Mouse (Mus musculus): Measurements from ENCODE around the gene Edar. TPM values are rescaled to one million over a fixed set of nuclear protein-coding genes. Genes with fewer than 3 reads are reported as not detected.

Gene Edar
- polyA plus RNA-seq, 1 experiment from 2014 or later = 0.35 TPM

- Histone ChIP-seq H3K36me3 (ENCODE audit: control insufficient read depth, insufficient read depth, low read length) (no peaks in the 10 kb centered on the region), H3K27ac (ENCODE audit: low read depth, low read length) (no peak overlapping the region), H3K4me1 (ENCODE audit: control insufficient read depth, insufficient read depth, low read length) (no peaks in the 10 kb centered on the region), H3K27me3 (ENCODE audit: control insufficient read depth, insufficient read depth, low read length) (no peaks in the 10 kb centered on the region), H3K9ac (ENCODE audit: low read depth, low read length) (no peak overlapping the region), H3K9me3 (ENCODE audit: control insufficient read depth, low read length) (no peaks in the 10 kb centered on the region), H3K4me3 (ENCODE audit: low read length) (no peak overlapping the region), H3K4me2 (replicated peaks; ENCODE audit: low read depth, low read length) (no peak overlapping the region)
- no peak for ATAC-seq (ENCODE audit: low FRiP score, low TSS enrichment)
- WGBS = 77% methylated on average over 6 of the region's 7 CpGs
Measured at GRCm38 (mm10) chr10:58691051-58691450, 15.6 kb upstream of the Edar start.

- WGBS = 84% methylated on average over 6 of the region's 6 CpGs
- Histone ChIP-seq H3K4me1 (ENCODE audit: control insufficient read depth, insufficient read depth, low read length) (no peaks in the 10 kb centered on the region), H3K27me3 (ENCODE audit: control insufficient read depth, insufficient read depth, low read length) (0 out of 2 replicates have a peak, but pooled peaks cover 2% of the 10 kb centered on the region), H3K27ac (ENCODE audit: low read depth, low read length) (no peak overlapping the region), H3K9ac (ENCODE audit: low read depth, low read length) (no peak overlapping the region), H3K4me3 (ENCODE audit: low read length) (no peak overlapping the region), H3K36me3 (ENCODE audit: control insufficient read depth, insufficient read depth, low read length) (no peaks in the 10 kb centered on the region), H3K4me2 (replicated peaks; ENCODE audit: low read depth, low read length) (no peak overlapping the region), H3K9me3 (ENCODE audit: control insufficient read depth, low read length) (no peaks in the 10 kb centered on the region)
- no peak for ATAC-seq (ENCODE audit: low FRiP score, low TSS enrichment)
Measured at GRCm38 (mm10) chr10:58679298-58679697, 3.8 kb upstream of the Edar start.

GRCm38 (mm10) chr10:58673278-58674061 is 2.0 kb downstream of the Edar start:
- Histone ChIP-seq H3K9me3 (ENCODE audit: control insufficient read depth, low read length) (no peaks in the 10 kb centered on the region), H3K27ac (ENCODE audit: low read depth, low read length) (no peak overlapping the region), H3K9ac (ENCODE audit: low read depth, low read length) (0 out of 2 replicates have a peak overlapping the region, but pooled peaks have one; percentile 18), H3K27me3 (ENCODE audit: control insufficient read depth, insufficient read depth, low read length) (0 out of 2 replicates have a peak, but pooled peaks cover 2% of the 10 kb centered on the region), H3K4me1 (ENCODE audit: control insufficient read depth, insufficient read depth, low read length) (no peaks in the 10 kb centered on the region), H3K36me3 (ENCODE audit: control insufficient read depth, insufficient read depth, low read length) (no peaks in the 10 kb centered on the region), H3K4me2 (replicated peaks; ENCODE audit: low read depth, low read length) (peak overlapping the region; percentile 21; the same call in 1 of the 2 replicates), H3K4me3 (ENCODE audit: low read length) (no peak overlapping the region)
- WGBS = 35% methylated on average over 15 of the region's 15 CpGs
- ATAC-seq (ENCODE audit: low FRiP score, low TSS enrichment) = peak; percentile 38; the same call in 1 of the 2 replicates

- Histone ChIP-seq H3K9me3 (ENCODE audit: control insufficient read depth, low read length) (no peaks in the 10 kb centered on the region), H3K36me3 (ENCODE audit: control insufficient read depth, insufficient read depth, low read length) (no peaks in the 10 kb centered on the region), H3K4me3 (ENCODE audit: low read length) (no peak overlapping the region), H3K4me1 (ENCODE audit: control insufficient read depth, insufficient read depth, low read length) (no peaks in the 10 kb centered on the region), H3K4me2 (replicated peaks; ENCODE audit: low read depth, low read length) (no peak overlapping the region), H3K27ac (ENCODE audit: low read depth, low read length) (no peak overlapping the region), H3K9ac (ENCODE audit: low read depth, low read length) (0 out of 2 replicates have a peak overlapping the region, but pooled peaks have one; percentile 18), H3K27me3 (ENCODE audit: control insufficient read depth, insufficient read depth, low read length) (0 out of 2 replicates have a peak, but pooled peaks cover 2% of the 10 kb centered on the region)
- 55% methylated on average over 10 of the region's 10 CpGs for WGBS
- no peak for ATAC-seq (ENCODE audit: low FRiP score, low TSS enrichment)
Measured at GRCm38 (mm10) chr10:58672557-58673277, 2.7 kb downstream of the Edar start.

DNA sequence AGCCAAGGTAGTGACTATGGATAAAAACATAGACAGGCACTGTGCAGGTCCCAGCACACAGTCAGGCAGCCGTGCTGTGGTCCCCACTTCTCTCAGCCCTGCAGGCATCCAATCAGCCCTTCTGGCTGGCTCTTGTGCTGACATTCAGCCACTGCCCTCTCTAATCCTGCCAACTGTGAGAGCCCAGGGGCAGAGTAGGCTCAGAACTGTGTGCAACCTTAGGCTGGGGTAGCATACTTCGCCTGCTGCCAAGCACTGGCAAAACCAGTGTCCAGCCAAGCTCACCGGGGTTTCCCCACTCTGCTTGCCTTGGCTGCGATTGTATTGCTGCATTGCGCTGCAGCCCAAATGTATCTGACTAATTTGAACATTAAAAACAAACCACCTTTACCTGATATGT is 11.6 kb downstream of the Edar start:
- Histone ChIP-seq H3K9me3 (ENCODE audit: control insufficient read depth, low read length) (no peaks in the 10 kb centered on the region), H3K9ac (ENCODE audit: low read depth, low read length) (no peak overlapping the region), H3K4me2 (replicated peaks; ENCODE audit: low read depth, low read length) (no peak overlapping the region), H3K27ac (ENCODE audit: low read depth, low read length) (no peak overlapping the region), H3K4me1 (ENCODE audit: control insufficient read depth, insufficient read depth, low read length) (no peaks in the 10 kb centered on the region), H3K27me3 (ENCODE audit: control insufficient read depth, insufficient read depth, low read length) (no peaks in the 10 kb centered on the region), H3K4me3 (ENCODE audit: low read length) (no peak overlapping the region), H3K36me3 (ENCODE audit: control insufficient read depth, insufficient read depth, low read length) (no peaks in the 10 kb centered on the region)
- 89% methylated on average over 5 of the region's 5 CpGs for WGBS
- no peak for ATAC-seq (ENCODE audit: low FRiP score, low TSS enrichment)

DNA sequence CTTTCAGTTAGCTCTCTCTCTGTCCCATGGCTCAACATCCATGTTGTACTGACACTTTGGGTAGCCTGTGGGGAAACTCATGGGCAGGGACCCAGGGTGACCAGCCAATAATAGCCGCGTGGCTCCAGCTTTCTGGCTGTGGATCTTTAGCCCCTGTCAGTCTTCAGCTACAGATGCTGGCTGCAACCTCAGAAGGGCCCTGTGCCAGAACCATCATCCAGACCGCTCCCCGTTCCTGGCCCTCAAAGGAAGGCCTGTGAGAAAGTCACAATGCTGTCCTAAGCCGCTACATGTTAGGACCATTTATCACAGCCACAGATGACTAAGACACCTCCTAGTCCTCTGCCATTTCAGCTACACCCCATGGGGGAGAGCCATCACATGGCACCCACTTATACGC is 12.0 kb downstream of the Edar start:
- H3K36me3 ChIP-seq (ENCODE audit: control insufficient read depth, insufficient read depth, low read length) = no peaks in the 10 kb centered on the region
- no peaks in the 10 kb centered on the region for H3K9me3 ChIP-seq (ENCODE audit: control insufficient read depth, low read length)
- no peak overlapping the region for H3K4me2 ChIP-seq (replicated peaks; ENCODE audit: low read depth, low read length)
- no peak overlapping the region for H3K9ac ChIP-seq (ENCODE audit: low read depth, low read length)
- ATAC-seq (ENCODE audit: low FRiP score, low TSS enrichment) = no peak
- no peak overlapping the region for H3K27ac ChIP-seq (ENCODE audit: low read depth, low read length)
- H3K27me3 ChIP-seq (ENCODE audit: control insufficient read depth, insufficient read depth, low read length) = no peaks in the 10 kb centered on the region
- H3K4me1 ChIP-seq (ENCODE audit: control insufficient read depth, insufficient read depth, low read length) = no peaks in the 10 kb centered on the region
- no peak overlapping the region for H3K4me3 ChIP-seq (ENCODE audit: low read length)
- WGBS = 85% methylated on average over 6 of the region's 6 CpGs

GRCm38 (mm10) chr10:58659268-58659986 is 16.0 kb downstream of the Edar start:
- Histone ChIP-seq H3K9ac (ENCODE audit: low read depth, low read length) (no peak overlapping the region), H3K4me2 (replicated peaks; ENCODE audit: low read depth, low read length) (no peak overlapping the region), H3K4me3 (ENCODE audit: low read length) (no peak overlapping the region), H3K27me3 (ENCODE audit: control insufficient read depth, insufficient read depth, low read length) (no peaks in the 10 kb centered on the region), H3K9me3 (ENCODE audit: control insufficient read depth, low read length) (no peaks in the 10 kb centered on the region), H3K36me3 (ENCODE audit: control insufficient read depth, insufficient read depth, low read length) (no peaks in the 10 kb centered on the region), H3K4me1 (ENCODE audit: control insufficient read depth, insufficient read depth, low read length) (no peaks in the 10 kb centered on the region), H3K27ac (ENCODE audit: low read depth, low read length) (no peak overlapping the region)
- WGBS = 33% methylated on average over 11 of the region's 11 CpGs
- ATAC-seq (ENCODE audit: low FRiP score, low TSS enrichment) = no peak

- WGBS = 51% methylated on average over 2 of the region's 2 CpGs
- H3K4me3 ChIP-seq (ENCODE audit: low read length) = no peak overlapping the region
- ATAC-seq (ENCODE audit: low FRiP score, low TSS enrichment) = no peak
- no peaks in the 10 kb centered on the region for H3K9me3 ChIP-seq (ENCODE audit: control insufficient read depth, low read length)
- no peak overlapping the region for H3K27ac ChIP-seq (ENCODE audit: low read depth, low read length)
- H3K9ac ChIP-seq (ENCODE audit: low read depth, low read length) = no peak overlapping the region
- H3K36me3 ChIP-seq (ENCODE audit: control insufficient read depth, insufficient read depth, low read length) = no peaks in the 10 kb centered on the region
- no peak overlapping the region for H3K4me2 ChIP-seq (replicated peaks; ENCODE audit: low read depth, low read length)
- H3K27me3 ChIP-seq (ENCODE audit: control insufficient read depth, insufficient read depth, low read length) = no peaks in the 10 kb centered on the region
- H3K4me1 ChIP-seq (ENCODE audit: control insufficient read depth, insufficient read depth, low read length) = peaks cover 3% of the 10 kb centered on the region; the same call in 1 of the 2 replicates
Measured at GRCm38 (mm10) chr10:58657731-58658130, 17.7 kb downstream of the Edar start.

Measured in kidney, embryonic 14.5 days (tissue).